Mouse (Mus musculus) testis, adult 2 months (tissue): Measurements from ENCODE around the gene Hsd17b2.

Experiments used
- CTCF ChIP-seq: fragments of 200-500 bp; IDR thresholded peaks from 2 replicates; pipeline ENCODE4 v1.5.1; 2012; ENCODE audit warnings: low read depth, mild to moderate bottlenecking, inconsistent platforms, low read length, moderate library complexity; ENCODE audit not compliant: control insufficient read depth, insufficient read depth, insufficient replicate concordance
- POLR2A ChIP-seq: fragments of 200-500 bp; IDR thresholded peaks from 2 replicates; pipeline ENCODE4 v1.6.1; 2012; ENCODE audit warnings: low read depth, mild to moderate bottlenecking, inconsistent platforms, low read length, moderate library complexity; ENCODE audit not compliant: control insufficient read depth

DNA sequence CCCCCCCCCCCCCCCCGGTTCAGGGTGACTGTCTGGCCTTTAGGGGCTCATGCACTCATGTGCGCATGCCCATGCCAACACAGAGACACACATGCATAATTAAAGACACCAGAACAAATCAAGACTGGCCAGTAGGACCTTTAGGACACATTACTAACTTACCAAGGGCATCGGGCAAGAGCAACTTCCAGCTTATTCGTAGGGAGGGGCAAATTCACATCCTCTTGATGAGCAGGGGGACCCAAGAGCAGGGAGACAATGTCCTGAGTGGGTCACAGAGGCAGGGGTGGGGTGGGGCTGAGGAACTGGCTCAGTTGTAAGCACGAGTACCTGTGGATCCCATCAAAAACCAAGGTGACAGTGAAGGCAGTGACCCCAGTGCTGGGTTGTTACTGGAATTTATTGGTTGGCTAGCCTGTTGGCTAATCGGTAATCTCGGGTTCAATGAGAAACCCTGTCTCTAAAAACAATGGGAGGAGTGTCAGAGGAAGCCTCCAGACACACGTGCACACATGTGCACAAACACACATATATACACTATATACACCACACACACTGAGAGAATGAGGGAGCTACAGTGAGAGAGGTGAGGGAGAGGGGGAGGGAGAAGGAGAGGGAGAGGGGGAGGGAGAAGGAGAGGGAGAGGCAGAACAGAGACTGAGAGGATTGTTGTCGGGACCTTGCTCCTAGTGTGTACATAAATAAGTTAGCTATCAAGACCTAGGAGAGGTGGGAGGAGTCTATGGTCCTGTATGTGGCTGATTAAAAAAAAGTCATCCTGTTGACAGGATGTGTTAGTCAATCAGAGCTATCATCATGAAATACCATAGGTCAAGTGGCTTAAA, 46.4 kb downstream of the Hsd17b2 start:
- no peak for TF ChIP-seq CTCF
- TF ChIP-seq POLR2A, result no peak
